Mouse (Mus musculus) erythroblast, adult 5-6 weeks (primary cell): ENCODE results near the gene Ces1b. TPM values are rescaled to one million over a fixed set of nuclear protein-coding genes. Genes with fewer than 3 reads are reported as not detected.

Experiments
- ATAC-seq: replicated peaks from 2 replicates; pipeline ENCODE4 v1.8.0; 2016; ENCODE audit warnings: moderate number of reproducible peaks, mild to moderate bottlenecking, moderate TSS enrichment, inconsistent platforms; ENCODE audit not compliant: poor library complexity, low FRiP score, severe bottlenecking
- total RNA-seq, 2 experiments: library from RNA; stranded (forward) in 1 of 2; stranded (reverse) in 1 of 2; fragments of 150-400 nt in 1 of 2; fragments of 200-764, 138-1000 nt in 1 of 2; gene quantifications; 2 replicates each; pipeline versions ENCODE4 v1.2.3 to v1.2.4; 2015 to 2017; ENCODE audit warnings: low replicate concordance in 2 of 2

Gene Ces1b
- not detected in 2 replicates for total RNA-seq (2015; ENCODE audit: low replicate concordance)
- total RNA-seq (2017; ENCODE audit: low replicate concordance), result not detected in 2 replicates

GRCm38 (mm10) chr8:93079887-93080286 is at the start of gene Ces1b:
TSS of gene Ces1b (minus strand) at chr8:93080017.
- no peak for ATAC-seq

GRCm38 (mm10) chr8:93126476-93126875 is 46.7 kb upstream of the Ces1b start:
- no peak for ATAC-seq

- ATAC-seq, result no peak
Observed at GRCm38 (mm10) chr8:93122005-93122404, 42.2 kb upstream of the Ces1b start.

GRCm38 (mm10) chr8:93095376-93095775 is 15.6 kb upstream of the Ces1b start:
- ATAC-seq, result no peak

- no peak for ATAC-seq
Observed at GRCm38 (mm10) chr8:93091324-93091723, 11.5 kb upstream of the Ces1b start.

GRCm38 (mm10) chr8:93088686-93089122 is 8.9 kb upstream of the Ces1b start:
- ATAC-seq, result no peak

- no peak for ATAC-seq
Observed at GRCm38 (mm10) chr8:93088193-93088592, 8.4 kb upstream of the Ces1b start.

GRCm38 (mm10) chr8:93075251-93075650 is 4.6 kb downstream of the Ces1b start:
- no peak for ATAC-seq

- no peak for ATAC-seq
Observed at GRCm38 (mm10) chr8:93063416-93064117, 16.2 kb downstream of the Ces1b start.

GRCm38 (mm10) chr8:93059185-93059584 is 20.6 kb downstream of the Ces1b start:
- no peak for ATAC-seq

- no peak for ATAC-seq
Observed at GRCm38 (mm10) chr8:93055238-93055637, 24.6 kb downstream of the Ces1b start.

GRCm38 (mm10) chr8:93048510-93049416 is 31.1 kb downstream of the Ces1b start:
- no peak for ATAC-seq

- no peak for ATAC-seq
Observed at GRCm38 (mm10) chr8:93048092-93048491, 31.7 kb downstream of the Ces1b start, which contains the start of gene Ces1a. TSS of gene Ces1a (minus strand) at chr8:93048192.

- ATAC-seq, result no peak
Observed at GRCm38 (mm10) chr8:93043083-93043482, 36.7 kb downstream of the Ces1b start.

- ATAC-seq, result no peak
Observed at GRCm38 (mm10) chr8:93040776-93041567, 38.8 kb downstream of the Ces1b start.

- ATAC-seq, result no peak
Observed at GRCm38 (mm10) chr8:93040256-93040655, 39.6 kb downstream of the Ces1b start.

GRCm38 (mm10) chr8:93038831-93039230 is 41.0 kb downstream of the Ces1b start:
- ATAC-seq, result no peak

GRCm38 (mm10) chr8:93030664-93031063 is 49.2 kb downstream of the Ces1b start:
- ATAC-seq, result no peak

GRCm38 (mm10) chr8:93021738-93022137 is 58.1 kb downstream of the Ces1b start:
- ATAC-seq, result no peak

GRCm38 (mm10) chr8:93014300-93014699 is 65.5 kb downstream of the Ces1b start:
- ATAC-seq, result no peak
